Mouse (Mus musculus): ENCODE data around the gene Atf5.

DNA sequence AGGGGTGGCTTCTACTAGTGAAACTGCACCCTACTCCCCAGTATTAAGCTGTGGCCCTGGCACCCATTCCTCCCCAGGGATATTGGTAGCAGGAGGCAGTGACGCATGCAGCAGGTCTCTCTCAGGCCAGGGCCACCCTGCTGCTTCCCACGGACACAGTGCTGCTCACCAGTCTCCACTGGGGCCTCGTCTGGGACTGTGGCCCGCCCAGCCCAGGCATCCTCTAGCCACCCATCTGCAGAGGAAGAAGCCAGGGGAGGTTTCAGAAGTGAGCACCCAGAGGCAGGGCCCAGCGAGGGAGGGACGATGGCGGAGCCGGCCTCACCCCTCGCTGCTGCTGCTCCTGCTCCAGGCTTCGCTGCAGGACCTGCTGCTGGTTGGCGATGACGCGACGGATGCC, 46.8 kb upstream of the Atf5 start:
- TF ChIP-seq POLR2A (IDR thresholded peaks at IDR 0.05; ENCODE audit: borderline replicate concordance, extremely low read depth, low read depth, low read length), result no peak
- no peak for TF ChIP-seq CTCF (IDR thresholded peaks at IDR 0.05; ENCODE audit: insufficient read depth, low read length)
